Mouse (Mus musculus) kidney, postnatal 0 days (tissue): ENCODE measurements at regions not wholly inside any gene's neighbourhood (a gene's known extent, or its start where the extent isn't known, plus 50 kb on each side); places are given as distances from the start of the nearest gene placed in this dataset.
A peak's percentile ranks its signal among the peaks of the same experiment; 100 is the strongest.

ENCODE experiments used
- ATAC-seq: fragments of 200-750 bp; cut with Nextera tagmentation; replicated peaks from 2 replicates; pipeline ENCODE4 v1.8.0; 2017; ENCODE audit warnings: low read depth, moderate number of reproducible peaks, moderate TSS enrichment, moderate library complexity; ENCODE audit not compliant: low FRiP score
- DNase-seq: peaks from one replicate; pipeline ENCODE4 v3.0.0-alpha.2; 2016; ENCODE audit warnings: low spot score
- H3K27ac ChIP-seq: fragments of 300-500 bp; sonication (generic); 2 replicates; pipeline ENCODE4 v1.5.1; 2014; ENCODE audit warnings: mild to moderate bottlenecking
- H3K27me3 ChIP-seq: fragments of 300-500 bp; sonication (generic); 2 replicates; pipeline ENCODE4 v1.6.1; 2014; ENCODE audit warnings: low read length, mixed read lengths; ENCODE audit not compliant: insufficient read depth
- H3K36me3 ChIP-seq: fragments of 300-500 bp; sonication (generic); 2 replicates; pipeline ENCODE4 v1.6.1; 2014; ENCODE audit warnings: low read length, mixed read lengths; ENCODE audit not compliant: insufficient read depth
- H3K4me1 ChIP-seq: fragments of 300-500 bp; sonication (generic); replicated peaks from 2 replicates; pipeline ENCODE4 v1.6.1; 2014; ENCODE audit warnings: antibody characterized with exemption, low read length, mixed read lengths; ENCODE audit not compliant: insufficient read depth
- H3K4me2 ChIP-seq: fragments of 300-500 bp; sonication (generic); 2 replicates; pipeline ENCODE4 v1.6.1; 2014; ENCODE audit warnings: mild to moderate bottlenecking, low read length, moderate library complexity, mixed read lengths
- H3K4me3 ChIP-seq: fragments of 300-500 bp; sonication (generic); replicated peaks from 2 replicates; pipeline ENCODE4 v1.5.1; 2014; ENCODE audit warnings: low read depth, low read length
- H3K9ac ChIP-seq: fragments of 300-500 bp; sonication (generic); 2 replicates; pipeline ENCODE4 v1.6.1; 2014; ENCODE audit warnings: low read depth, low read length
- H3K9me3 ChIP-seq: fragments of 300-500 bp; sonication (generic); replicated peaks from 2 replicates; pipeline ENCODE4 v1.6.1; 2016; ENCODE audit warnings: low read length, inconsistent platforms, mixed read lengths
- CTCF ChIP-seq: IDR thresholded peaks from 2 replicates; pipeline ENCODE4 v1.5.1; 2016; ENCODE audit warnings: antibody characterized with exemption, low read depth, mild to moderate bottlenecking, moderate library complexity
- WGBS: fragments of 180-500 bp; shearing (Covaris S2); extraction: QIAGEN DNeasy Blood & Tissue Kit; methylation state at CpG from one replicate; pipeline ENCODE4 v1.1.7; 2014; 5-methylcytosine and 5-hydroxymethylcytosine counted together

GRCm38 (mm10) chr1:79379736-79380135, 60.2 kb downstream of the Scg2 start:
- Histone ChIP-seq H3K27me3 (no peaks in the 10 kb centered on the region), H3K4me3 (no peak overlapping the region), H3K9me3 (no peaks in the 10 kb centered on the region), H3K4me1 (no peaks in the 10 kb centered on the region), H3K4me2 (no peak overlapping the region), H3K9ac (no peak overlapping the region), H3K27ac (no peak overlapping the region), H3K36me3 (no peaks in the 10 kb centered on the region)
- TF ChIP-seq CTCF = no peak
- WGBS = 77% methylated on average over 5 of the region's 5 CpGs
- ATAC-seq (no peak), DNase-seq (no peak)

DNA sequence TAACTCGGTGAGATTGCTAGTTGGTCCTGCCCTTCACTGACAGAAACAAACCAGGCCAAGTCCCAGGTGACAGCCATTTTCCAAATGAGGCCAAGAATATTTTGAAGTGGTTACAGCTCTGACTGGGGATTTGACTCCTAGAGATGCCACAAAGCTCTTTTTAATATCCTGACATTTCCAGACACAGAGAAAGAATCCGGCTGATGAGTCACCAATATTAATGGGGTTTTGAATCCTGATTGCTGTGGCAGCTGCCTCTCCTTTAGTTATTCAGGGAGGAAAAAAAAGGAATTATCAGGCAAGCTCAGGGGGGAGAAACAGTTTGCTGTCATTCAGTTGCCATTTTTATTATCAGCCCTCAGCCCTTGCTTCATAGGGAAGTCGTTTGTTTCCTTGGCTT, 65.1 kb downstream of the Scg2 start:
- WGBS = 43% methylated on average over 3 of the region's 3 CpGs
- Histone ChIP-seq H3K9me3 (no peaks in the 10 kb centered on the region), H3K9ac (no peak overlapping the region), H3K36me3 (no peaks in the 10 kb centered on the region), H3K4me2 (no peak overlapping the region), H3K4me1 (no peaks in the 10 kb centered on the region), H3K27me3 (no peaks in the 10 kb centered on the region), H3K27ac (no peak overlapping the region), H3K4me3 (no peak overlapping the region)
- no peak for DNase-seq
- TF ChIP-seq CTCF = no peak
- ATAC-seq = no peak

- Histone ChIP-seq H3K4me3 (no peak overlapping the region), H3K36me3 (no peaks in the 10 kb centered on the region), H3K9ac (no peak overlapping the region), H3K27me3 (no peaks in the 10 kb centered on the region), H3K27ac (no peak overlapping the region), H3K4me1 (no peaks in the 10 kb centered on the region), H3K4me2 (no peak overlapping the region), H3K9me3 (no peaks in the 10 kb centered on the region)
- WGBS = 87% methylated on average over 2 of the region's 2 CpGs
- peak; percentile 26; the same call in 1 of the 2 replicates for TF ChIP-seq CTCF
- DNase-seq = no peak
- no peak for ATAC-seq
Measured at GRCm38 (mm10) chr1:79357291-79358045, 82.5 kb downstream of the Scg2 start.

- ATAC-seq (no peak), DNase-seq (no peak)
- Histone ChIP-seq H3K9me3 (no peaks in the 10 kb centered on the region), H3K4me2 (no peak overlapping the region), H3K4me1 (no peaks in the 10 kb centered on the region), H3K9ac (no peak overlapping the region), H3K36me3 (no peaks in the 10 kb centered on the region), H3K27ac (no peak overlapping the region), H3K27me3 (no peaks in the 10 kb centered on the region), H3K4me3 (no peak overlapping the region)
- TF ChIP-seq CTCF = no peak
- 64% methylated on average over 3 of the region's 3 CpGs for WGBS
Measured at GRCm38 (mm10) chr1:79346511-79346910, 93.4 kb downstream of the Scg2 start.

DNA sequence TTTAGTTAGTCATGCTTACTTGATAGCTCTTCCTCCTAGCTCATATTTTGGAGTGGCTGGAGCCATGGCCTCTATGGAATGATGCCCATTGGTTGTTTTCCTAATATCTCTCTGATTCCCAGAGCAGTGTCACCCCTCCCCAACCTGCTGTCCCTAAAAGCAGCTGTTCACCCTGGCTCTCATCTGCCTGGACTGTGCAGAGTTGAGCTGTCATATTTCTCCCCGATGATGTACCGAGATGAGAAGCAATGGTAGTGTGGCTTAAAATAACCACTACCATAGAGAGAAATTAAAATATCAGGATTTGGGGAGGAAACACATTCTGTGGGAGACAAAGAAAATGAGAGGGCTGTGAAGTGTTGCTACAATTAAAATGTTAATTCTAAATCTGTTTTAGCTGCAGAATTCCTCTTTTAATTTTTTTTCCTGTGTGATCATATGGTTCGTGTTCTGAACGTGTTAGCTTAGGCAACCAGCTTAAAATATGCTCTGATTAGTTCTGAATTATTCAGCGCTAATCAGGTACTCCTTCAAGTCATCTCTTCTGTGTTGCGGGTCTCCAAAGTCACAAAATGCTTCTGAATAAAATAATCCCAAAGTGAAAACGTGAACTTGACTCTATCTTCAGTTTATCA, 104.3 kb downstream of the Scg2 start:
- WGBS = 83% methylated on average over 7 of the region's 7 CpGs
- DNase-seq (no peak), ATAC-seq (no peak)
- Histone ChIP-seq H3K27me3 (no peaks in the 10 kb centered on the region), H3K4me2 (no peak overlapping the region), H3K36me3 (no peaks in the 10 kb centered on the region), H3K27ac (no peak overlapping the region), H3K9me3 (no peaks in the 10 kb centered on the region), H3K9ac (no peak overlapping the region), H3K4me1 (no peaks in the 10 kb centered on the region), H3K4me3 (no peak overlapping the region)
- no peak for TF ChIP-seq CTCF

- Histone ChIP-seq H3K36me3 (no peaks in the 10 kb centered on the region), H3K4me2 (no peak overlapping the region), H3K9me3 (no peaks in the 10 kb centered on the region), H3K27ac (no peak overlapping the region), H3K9ac (no peak overlapping the region), H3K4me1 (no peaks in the 10 kb centered on the region), H3K4me3 (no peak overlapping the region), H3K27me3 (no peaks in the 10 kb centered on the region)
- ATAC-seq (no peak), DNase-seq (no peak)
- WGBS = 81% methylated on average over 5 of the region's 5 CpGs
- no peak for TF ChIP-seq CTCF
Measured at GRCm38 (mm10) chr1:79317194-79317593, 122.7 kb downstream of the Scg2 start.

- DNase-seq (peak; percentile 42), ATAC-seq (no peak)
- Histone ChIP-seq H3K4me1 (no peaks in the 10 kb centered on the region), H3K4me2 (no peak overlapping the region), H3K27ac (no peak overlapping the region), H3K27me3 (no peaks in the 10 kb centered on the region), H3K9ac (no peak overlapping the region), H3K9me3 (no peaks in the 10 kb centered on the region), H3K36me3 (no peaks in the 10 kb centered on the region), H3K4me3 (no peak overlapping the region)
- TF ChIP-seq CTCF = no peak
- WGBS = 64% methylated on average over 3 of the region's 3 CpGs
Measured at GRCm38 (mm10) chr1:79314774-79315173, 125.1 kb downstream of the Scg2 start.
